Comparison of ENCODE assay signal across 17 mouse cellular contexts in genomic region chr1:136329426-136329825, GRCm38 (mm10).
"Had no signal": no experiment of that assay in that cellular context is flagged by ENCODE, and none has a peak within 500 bp of the region (broad histone marks: within the 10 kb centered on the region; RNA-seq: fewer than 3 reads in every experiment).

No protein-coding gene starts in this region.

- H3K27me3 ChIP-seq: limb, embryonic 13.5 days; liver, embryonic 12.5 days; liver, embryonic 15.5 days; neural tube, embryonic 13.5 days had no signal

- H3K9me3 ChIP-seq: limb, embryonic 10.5 days; limb, embryonic 13.5 days; liver, embryonic 12.5 days; liver, embryonic 15.5 days; neural tube, embryonic 13.5 days had no signal

- ATAC-seq: liver, embryonic 12.5 days had no signal

- H3K9ac ChIP-seq: limb, embryonic 13.5 days; liver, embryonic 12.5 days; liver, embryonic 15.5 days; neural tube, embryonic 13.5 days had no signal

- DNase-seq: kidney, postnatal 25 days; layer of hippocampus, adult 9-11 months; liver; lung, adult 18-20 months; lung, postnatal 14 days; lung, postnatal 4 days; midbrain, embryonic 14.5 days; thymus, adult 18-20 months; thymus, postnatal 36 days had no signal

- H3K4me3 ChIP-seq: layer of hippocampus, adult 2 months; limb, embryonic 10.5 days; limb, embryonic 13.5 days; liver, embryonic 12.5 days; liver, embryonic 15.5 days; neural tube, embryonic 13.5 days had no signal

- H3K27ac ChIP-seq: kidney, postnatal 0 days; layer of hippocampus, adult 2 months; limb, embryonic 10.5 days; limb, embryonic 13.5 days; liver, embryonic 12.5 days; liver, embryonic 15.5 days; neural tube, embryonic 13.5 days had no signal

- H3K4me2 ChIP-seq: limb, embryonic 13.5 days; liver, embryonic 12.5 days; liver, embryonic 15.5 days; midbrain, embryonic 11.5 days; neural tube, embryonic 13.5 days had no signal
